Mouse (Mus musculus) heart, adult 2 months (tissue): ENCODE results near the gene Dnajc28.

Source experiments
- CTCF ChIP-seq: fragments of 200-600 bp; IDR thresholded peaks from 2 replicates; pipeline ENCODE4 v1.8.1; 2022; ENCODE audit warnings: antibody characterized with exemption, mild to moderate bottlenecking, moderate library complexity
- POLR2A ChIP-seq: fragments of 200-500 bp; IDR thresholded peaks from 2 replicates; pipeline ENCODE4 v1.6.1; 2011; ENCODE audit warnings: mild to moderate bottlenecking, low read depth, low read length, control low read depth; ENCODE audit not compliant: insufficient read depth

DNA sequence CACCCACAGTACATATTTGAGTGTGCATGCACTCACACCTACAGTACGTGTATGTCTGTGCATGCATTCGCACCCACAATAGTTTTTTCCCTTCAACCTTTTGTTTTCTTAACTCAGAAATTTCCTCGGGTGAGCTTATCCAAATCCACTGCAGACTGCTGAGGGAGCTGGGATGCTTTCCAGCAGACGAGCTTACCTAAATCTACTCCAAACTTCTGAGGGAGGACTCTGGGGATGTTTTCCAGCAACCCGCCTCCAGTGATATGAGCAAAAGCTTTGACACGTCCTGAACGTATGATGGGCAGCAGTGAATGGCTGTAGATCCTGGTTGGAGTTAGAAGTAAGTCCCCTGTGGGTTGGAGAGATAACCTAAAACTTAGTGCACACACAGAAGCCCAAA lies 9.0 kb upstream of the Dnajc28 start:
- TF ChIP-seq CTCF (no peak), POLR2A (no peak)
